Mouse (Mus musculus) adipocyte (in vitro differentiated cells): ENCODE measurements around the gene Cdc45.
A peak's percentile ranks its signal among the peaks of the same experiment; 100 is the strongest.
"Not testable (repeated sequence)": the region's sequence is repeated elsewhere in the genome, so short reads cannot be mapped to it uniquely, and the experiment has no call there.

Source experiments
- DNase-seq: peaks from one replicate; pipeline ENCODE4 v3.0.0-alpha.2; 2016; ENCODE audit warnings: low spot score

The Cdc45 gene

DNA sequence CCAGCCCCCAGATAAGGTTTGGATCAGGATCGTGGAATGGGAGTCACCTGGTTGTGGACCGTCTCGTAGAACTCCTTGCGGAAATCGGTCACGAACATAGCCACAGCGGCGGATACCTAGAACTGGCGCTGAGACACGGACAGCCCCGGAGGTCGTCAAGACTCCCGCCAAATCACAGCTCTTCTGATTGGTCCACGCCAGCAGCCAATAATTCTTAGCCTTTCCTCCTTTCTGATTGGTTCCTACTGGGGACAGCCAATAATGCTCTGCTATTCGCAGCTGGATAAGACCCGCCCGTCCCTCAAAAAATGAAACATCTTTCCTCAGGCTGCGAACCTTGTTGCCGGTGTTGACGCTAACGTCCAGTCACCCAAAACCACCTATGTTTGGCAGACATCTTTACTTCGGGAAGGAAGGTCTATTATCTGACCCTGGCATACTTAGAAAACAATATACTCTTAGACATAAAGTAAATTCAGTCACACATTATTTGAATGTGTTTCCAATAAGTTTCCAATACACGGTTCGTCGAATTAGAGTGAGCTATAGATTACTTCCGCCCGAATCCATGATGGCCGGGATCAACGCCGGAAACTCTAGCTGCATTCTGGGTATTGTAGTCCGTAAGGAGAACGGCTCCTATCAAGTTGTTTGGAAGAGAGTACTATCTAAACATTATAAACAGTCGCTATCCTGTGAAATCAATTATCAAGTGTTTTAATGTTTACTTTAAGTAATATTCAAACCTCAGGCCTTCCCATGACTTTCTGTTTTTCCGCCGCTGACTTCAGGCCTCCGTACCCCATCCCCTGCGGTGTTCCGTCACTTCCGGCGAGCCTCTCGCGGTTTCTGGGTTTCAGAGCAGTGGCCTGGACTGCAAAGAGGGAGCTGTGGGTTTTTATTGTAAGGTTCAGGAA lies at the start of gene Cdc45, which contains the start of gene Ufd1:
TSS of gene Cdc45 (minus strand) at position 520 of the 917 bp plus-strand sequence.
TSS of gene Ufd1 (plus strand) at position 312 of the 917 bp plus-strand sequence.
- peak; percentile 98 for DNase-seq

DNA sequence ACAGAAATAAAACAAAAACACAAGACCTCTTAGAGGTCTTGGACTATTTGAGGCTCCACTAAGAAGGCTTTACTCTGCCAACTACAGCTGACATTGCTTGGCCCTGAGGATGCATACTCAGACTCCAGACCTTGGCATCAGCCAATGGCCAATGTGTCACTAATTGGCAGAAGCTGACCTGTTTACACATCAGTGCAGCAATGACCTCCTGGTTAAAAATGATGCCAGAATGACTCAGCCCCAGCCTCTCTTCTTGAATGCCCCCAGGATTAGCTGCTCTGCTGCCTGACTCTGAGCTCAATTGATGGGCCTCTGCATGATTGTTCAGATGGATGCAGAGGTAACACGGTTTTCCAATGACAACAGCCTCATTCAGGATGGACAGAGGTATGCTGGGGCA lies 48.4 kb upstream of the Cdc45 start:
- DNase-seq: peak; percentile 94

DNA sequence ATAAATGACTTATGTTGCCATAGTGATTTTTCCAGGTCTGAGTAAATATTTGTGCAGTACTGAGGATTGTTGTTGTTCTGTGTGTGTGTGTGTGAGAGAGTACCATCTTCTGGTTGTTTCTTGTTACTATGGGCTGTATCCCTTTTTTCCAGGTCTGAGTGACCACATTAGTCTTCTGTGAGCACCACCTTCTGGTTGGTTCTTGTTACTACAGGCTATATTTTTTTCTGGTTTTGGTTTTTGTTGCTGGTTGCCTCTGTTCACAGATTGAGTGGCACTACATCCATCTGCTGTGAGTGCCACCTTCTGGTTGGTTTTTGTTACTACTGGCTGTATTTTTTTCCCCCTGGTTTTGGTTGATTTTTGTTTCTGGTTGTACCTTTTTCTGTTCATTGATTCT lies 46.8 kb upstream of the Cdc45 start:
- DNase-seq: peak; percentile 68

- not testable (repeated sequence) for DNase-seq
Measured at GRCm38 (mm10) chr16:18849521-18850190, 37.9 kb upstream of the Cdc45 start.

- no peak for DNase-seq
Measured at GRCm38 (mm10) chr16:18846301-18846820, 34.6 kb upstream of the Cdc45 start.

GRCm38 (mm10) chr16:18838346-18838745 lies 26.6 kb upstream of the Cdc45 start:
- no peak for DNase-seq

DNA sequence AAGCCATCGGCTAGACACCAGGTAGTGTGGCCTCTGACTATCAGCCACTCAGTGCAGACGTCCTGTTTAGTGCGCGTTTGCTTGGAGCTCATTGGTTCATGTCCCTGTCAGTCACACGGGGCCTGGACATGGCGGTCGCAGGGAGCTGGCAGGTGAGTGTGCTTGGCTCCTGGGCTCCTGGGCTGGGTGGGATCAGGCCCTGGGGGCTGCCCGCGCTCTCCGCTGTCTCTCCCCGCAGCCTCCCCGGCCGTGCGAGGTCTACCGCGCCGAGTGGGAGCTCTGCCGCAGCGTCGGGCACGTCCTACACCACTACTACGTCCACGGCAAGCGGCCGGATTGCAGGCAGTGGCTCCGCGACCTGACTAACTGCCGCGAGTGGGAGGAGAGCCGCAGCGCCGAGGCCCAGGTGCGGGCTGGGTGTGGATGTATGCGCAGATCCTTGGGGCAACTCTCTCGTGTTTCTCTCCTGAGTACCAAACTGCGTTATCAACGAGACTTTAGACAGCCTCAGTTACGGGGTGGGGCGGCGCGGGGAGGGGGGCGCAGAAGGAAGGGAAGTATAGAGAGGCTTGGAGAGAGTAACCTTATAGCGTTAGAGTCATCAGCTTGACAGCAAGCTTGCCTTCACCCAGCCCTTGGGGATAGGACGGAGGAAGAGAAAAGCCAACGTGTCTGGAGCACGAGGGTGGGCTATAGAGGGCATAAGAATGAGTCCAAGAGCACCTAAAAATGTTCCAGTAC lies 24.9 kb upstream of the Cdc45 start, which contains the start of the genes 2510002D24Rik and Gm28539:
TSS of gene 2510002D24Rik (plus strand) at position 111 of the 741 bp plus-strand sequence.
TSS of gene Gm28539 (plus strand) at position 117 of the 741 bp plus-strand sequence.
- DNase-seq: no peak

- DNase-seq: no peak
Measured at GRCm38 (mm10) chr16:18836073-18836467, 24.3 kb upstream of the Cdc45 start.

DNA sequence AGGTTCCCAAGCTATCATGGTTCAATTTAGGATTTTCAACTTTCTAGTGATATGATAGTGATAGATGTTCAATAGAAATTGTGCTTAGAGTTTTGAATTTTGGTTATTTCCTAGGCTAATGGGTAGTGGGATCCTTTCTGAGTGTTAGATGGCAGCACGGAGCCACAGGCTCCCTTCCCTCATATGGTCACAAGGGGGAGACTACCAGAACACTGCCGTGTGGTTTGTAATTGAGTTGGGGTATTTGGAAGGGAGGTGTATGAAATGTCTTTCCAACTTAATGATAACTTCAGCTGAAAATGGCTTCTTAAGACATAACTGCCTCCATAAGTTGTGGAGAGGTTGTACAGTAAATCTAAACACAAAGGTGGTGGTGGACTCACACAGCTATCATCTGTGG lies 21.7 kb upstream of the Cdc45 start:
- DNase-seq: no peak

DNA sequence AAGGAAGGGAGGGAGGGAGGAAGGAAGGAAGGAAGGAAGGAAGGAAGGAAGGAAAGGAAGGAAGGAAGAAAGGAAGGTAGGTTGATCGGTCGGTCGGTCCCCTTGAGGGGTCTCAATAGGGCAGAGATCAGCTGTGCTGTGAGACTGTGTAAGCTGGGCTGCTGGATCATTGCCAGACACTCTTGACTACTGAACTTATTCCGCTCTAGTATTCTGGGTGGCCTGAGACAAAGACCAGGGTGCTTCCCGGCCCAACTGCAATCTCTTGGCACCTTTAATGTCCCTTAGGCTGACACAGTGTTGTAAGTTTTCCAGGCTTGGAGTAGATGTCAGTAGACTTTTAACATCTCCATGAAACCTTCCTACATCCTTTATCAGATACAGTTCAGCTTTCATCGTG lies 17.3 kb upstream of the Cdc45 start:
- DNase-seq: no peak

- no peak for DNase-seq
Measured at GRCm38 (mm10) chr16:18828630-18829029, 16.8 kb upstream of the Cdc45 start.

- DNase-seq: no peak
Measured at GRCm38 (mm10) chr16:18822925-18823324, 11.1 kb upstream of the Cdc45 start.

DNA sequence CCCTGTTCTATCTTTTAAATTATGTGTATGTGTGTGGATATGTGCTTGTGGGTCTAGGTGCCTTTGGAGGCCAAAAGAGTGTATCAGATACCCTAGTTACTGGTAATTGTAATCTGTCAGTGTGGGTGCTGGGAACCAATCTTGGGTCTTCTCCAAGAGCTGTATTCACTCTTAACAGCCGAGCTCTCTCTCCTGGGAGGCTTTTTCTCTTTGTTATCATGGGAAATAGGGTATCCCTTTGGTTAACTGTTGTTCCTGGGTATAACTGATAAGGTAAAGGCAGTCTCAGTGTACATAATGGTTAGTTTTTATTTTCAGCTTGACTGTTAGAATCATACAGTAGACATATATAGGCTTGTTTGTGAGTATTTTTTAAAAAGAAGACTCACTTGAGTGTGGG lies 10.6 kb upstream of the Cdc45 start:
- DNase-seq: no peak

DNA sequence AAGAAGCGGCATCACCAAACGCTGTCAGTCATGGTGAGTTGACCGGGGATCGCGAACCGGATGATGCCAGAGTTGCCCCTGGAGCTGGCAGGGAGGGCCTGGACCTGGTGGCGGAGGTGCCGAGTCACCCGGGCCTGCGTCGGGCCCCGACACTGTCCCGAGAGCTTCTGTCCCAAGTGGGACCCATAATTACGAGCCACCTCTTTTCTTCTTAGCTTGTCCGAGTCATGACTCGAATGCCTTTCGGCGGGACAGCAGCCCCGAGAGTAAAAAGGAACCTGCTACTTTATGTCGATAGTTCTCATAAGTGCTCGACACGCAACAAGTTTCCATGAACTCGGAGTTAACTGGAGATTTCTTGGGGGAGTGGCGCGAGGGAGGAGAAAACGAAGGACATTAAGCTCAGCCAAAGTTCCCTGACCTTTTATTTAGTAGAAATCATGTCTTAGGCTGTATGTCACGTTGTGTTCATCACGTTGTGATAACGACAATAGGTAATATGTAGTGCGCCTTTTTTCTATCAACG lies 661 bp upstream of the Cdc45 start:
- DNase-seq: peak; percentile 67

DNA sequence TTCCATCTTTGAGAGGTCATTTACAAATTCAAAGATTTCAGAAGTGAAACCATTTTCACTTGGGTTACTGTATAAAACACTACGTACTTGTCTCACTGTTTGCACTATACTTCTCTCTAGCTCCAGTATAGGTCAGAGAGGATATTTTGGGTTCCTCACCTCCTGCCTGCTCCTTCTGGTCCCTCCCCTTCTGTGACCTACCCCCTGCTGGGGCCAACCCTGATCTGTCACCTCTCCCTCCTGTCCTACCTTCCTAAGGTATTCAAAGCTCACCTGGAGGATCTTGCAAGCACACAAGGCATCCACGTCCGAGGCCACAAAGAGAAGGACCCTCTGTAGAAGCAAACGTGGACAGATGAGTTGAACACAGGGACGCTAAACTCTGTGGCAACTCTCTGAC lies 755 bp downstream of the Cdc45 start:
- DNase-seq: no peak

DNA sequence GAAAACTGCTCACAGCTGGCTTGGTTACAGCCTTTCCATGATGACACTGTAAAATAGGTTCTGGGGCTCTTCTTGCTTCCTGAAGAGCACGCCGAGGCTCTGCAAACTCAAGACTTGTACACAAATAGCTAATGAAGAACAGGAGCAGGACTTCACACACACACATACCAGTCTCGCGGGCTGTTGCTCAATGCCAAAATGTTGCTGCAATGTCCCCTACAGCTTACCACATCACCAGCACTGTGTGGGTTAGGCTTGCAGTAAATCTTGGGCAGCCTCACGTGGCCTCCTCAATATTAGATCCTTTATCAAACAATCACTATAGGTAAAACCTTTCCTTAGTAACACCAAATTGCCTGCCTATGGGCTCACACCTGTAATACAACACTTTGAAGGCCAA lies 2.8 kb downstream of the Cdc45 start:
- DNase-seq: peak; percentile 90

DNA sequence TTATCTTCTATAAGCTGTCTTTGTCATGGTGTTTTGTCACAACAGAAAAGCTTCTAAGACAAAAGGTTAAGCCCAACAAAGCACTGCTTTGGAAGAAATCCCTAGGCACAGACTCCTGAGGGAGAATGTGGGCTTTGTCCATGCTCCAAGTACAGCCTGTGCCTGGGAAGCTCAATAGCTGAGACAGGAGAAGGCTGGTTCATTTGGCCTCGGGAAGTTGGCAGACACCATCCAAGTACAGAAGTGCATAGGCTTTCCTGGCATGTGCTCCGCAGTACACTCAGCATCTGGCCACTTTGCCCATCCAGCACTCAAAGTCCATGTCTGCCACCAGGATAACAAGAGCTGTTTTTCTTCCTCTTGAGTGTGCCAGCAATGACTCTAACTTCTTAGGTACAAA lies 6.0 kb downstream of the Cdc45 start:
- peak; percentile 81 for DNase-seq

- peak; percentile 77 for DNase-seq
Measured at GRCm38 (mm10) chr16:18798841-18799240, 12.9 kb downstream of the Cdc45 start.

- no peak for DNase-seq
Measured at GRCm38 (mm10) chr16:18798151-18798550, 13.6 kb downstream of the Cdc45 start.

DNA sequence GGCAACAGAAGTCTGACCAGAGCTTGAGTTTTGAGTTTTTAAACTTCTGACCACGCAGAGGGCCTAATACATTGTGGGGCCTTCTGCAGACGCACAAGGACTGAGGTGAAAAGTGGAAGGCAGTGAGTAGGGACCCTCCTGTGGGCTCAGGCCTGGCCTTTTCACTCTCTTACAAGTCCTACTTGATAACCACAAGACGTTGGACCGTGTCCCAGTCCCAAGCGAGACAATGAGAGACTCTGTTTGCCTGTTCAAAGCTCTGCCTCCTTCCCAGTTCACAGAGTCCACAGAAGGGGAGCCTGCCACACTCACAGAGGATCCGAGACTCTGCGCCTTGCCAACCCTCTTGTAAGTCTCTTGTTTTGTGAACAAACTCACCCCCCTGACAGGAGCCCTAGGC lies 15.1 kb downstream of the Cdc45 start:
- no peak for DNase-seq

- DNase-seq: no peak
Measured at GRCm38 (mm10) chr16:18795223-18795899, 16.4 kb downstream of the Cdc45 start.
